Mouse (Mus musculus) fibroblast of lung, adult 2 months (primary cell): ENCODE measurements around the gene Txndc5.

Source experiments
- DNase-seq: peaks from one replicate; pipeline ENCODE4 v3.0.0-alpha.2; 2011; ENCODE audit warnings: low read depth

The Txndc5 gene

DNA sequence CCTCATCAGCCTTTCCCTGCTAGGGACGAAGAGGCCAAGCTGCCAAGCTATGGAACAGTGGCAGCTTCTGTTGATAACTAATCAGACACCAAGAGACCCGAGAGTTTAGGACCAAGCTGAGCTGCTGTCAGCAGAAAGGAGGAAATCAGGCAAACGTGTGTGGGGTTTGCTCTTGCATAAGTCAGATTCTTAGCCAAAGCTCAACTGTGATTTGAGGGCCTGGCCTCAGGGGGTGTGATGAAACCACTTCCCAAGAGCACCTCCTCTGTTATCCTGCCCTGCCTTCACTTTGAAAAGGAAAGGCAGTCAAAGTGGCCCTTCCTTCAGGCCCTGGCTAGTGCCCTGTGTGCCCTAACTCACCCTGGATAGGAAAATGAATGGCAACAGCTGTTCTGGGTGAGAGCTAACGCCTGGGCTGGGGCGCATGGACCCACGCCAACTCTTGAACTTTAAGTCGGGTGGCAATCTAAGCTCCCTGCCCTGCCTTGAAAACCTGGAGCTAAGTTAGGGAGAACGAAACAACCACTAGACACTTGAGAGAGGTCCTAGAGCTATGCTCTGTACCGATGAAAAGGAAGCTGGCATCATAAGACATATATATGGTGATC, at the start of gene Txndc5:
Txndc5 (minus strand) TSS at position 138 of the 608 bp plus-strand sequence.
- DNase-seq = no peak

DNA sequence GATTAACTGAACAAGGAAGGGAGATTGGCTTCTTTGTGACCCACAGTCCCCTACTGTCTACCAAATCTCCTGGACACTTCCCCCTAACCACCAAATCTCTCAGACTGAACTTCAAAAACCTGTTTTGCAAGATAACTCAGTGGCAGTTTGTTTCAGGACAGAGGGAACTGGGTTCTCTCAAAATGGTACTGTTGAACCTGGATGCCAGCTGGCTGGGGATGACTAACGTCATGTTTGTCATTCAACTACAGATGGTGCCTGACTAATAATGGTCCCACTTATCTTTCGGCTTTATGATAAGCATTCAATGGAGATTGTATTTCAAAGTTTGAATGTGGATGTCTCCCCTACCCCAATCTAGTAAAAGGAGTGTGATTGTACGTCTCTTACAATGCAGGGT, 46.0 kb upstream of the Txndc5 start:
- DNase-seq = no peak

DNA sequence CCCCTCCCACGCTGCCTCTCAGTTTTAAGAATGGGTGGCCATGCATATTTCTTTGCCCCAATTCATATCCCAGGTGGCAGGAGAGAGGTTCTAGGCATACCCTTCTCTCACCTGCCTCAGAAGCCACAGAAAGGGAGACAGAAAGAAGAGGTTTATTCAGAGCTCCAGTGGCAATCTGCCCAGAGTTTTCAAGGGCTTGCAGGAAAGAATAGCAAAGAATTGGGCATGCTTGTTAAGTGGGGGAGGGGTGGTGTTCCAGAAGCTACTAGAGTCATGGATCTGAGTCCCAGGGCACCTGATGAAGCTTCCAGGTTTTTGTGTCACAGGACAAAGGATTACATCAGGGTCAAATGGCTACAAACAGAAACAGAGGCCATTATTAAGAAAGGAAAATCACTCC, 44.7 kb upstream of the Txndc5 start:
- no peak for DNase-seq

DNA sequence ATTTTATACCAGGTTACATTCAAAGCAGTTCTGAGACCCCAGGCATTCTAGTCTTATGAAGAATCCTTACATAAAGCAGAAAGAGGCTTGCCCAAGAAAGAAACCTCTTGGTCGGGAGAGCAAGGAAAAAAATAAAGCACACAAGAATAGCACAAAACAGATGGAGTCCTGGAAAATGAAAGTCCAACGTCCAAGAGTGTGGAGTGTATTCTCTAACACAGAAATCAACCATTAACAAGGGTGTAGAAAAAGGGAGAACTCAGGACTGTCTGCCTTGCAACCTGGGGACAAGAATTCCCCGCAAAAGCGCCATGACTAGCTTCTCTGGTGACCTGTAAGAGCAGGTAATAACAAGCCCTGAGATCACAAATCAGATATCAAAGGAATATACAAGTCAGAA, 36.6 kb upstream of the Txndc5 start:
- DNase-seq = no peak

DNA sequence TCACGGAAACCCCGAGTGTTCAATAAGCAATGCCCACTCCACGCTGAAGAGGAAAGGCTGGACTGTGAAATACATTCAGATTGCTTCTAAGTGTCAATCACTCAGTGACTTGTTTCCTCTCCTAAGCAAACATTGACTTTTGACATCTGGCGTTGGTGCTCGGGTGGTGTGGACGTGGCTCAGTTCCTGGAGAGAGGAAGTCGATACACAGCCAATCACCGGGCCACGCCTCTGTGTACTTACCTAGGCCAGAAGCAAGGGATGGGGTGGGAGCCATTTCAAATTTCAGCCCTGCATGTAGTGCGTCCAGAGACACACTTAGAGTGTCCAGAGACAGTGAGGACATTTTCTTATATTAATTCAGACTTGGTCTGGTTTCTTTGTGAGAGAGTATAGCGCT, 26.0 kb upstream of the Txndc5 start:
- no peak for DNase-seq

DNA sequence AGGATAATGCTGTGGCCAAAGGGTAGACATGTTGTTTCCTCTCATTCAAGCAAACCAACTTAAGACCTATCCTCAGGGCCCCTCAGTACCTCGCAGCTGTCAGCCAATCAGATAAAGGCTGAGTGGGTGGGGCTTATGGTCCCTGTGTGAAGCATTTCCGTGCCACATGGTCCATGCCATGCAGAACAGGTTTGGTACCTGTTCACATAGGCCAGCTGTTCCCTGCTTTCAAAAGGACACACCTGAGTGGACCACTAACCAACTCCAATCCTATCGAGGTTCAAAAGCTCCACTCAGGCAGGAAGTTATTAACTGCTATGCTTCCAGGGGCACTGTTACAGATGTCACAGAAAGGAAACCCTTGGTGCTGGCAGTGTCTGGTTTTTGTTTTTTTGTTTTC, 25.6 kb upstream of the Txndc5 start:
- no peak for DNase-seq

DNA sequence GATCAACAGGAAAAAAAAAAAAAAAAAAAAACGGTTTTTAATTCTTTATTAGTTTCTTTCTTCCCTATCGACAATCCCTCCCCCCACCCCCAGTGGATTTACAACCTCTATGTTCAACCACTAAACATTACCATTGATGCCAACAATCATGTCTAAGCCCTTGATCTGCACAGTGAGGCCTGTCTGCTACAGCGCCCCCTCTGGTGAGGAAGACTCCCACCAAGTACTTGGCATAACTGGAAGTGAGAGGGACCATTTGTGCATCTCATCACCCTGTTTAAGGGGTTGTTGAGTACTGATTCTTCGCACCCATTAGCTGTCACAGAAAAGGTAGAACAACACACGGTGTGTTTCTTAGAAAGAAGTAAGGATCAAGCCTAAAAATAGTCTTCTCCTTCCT, 20.1 kb upstream of the Txndc5 start:
- no peak for DNase-seq

DNA sequence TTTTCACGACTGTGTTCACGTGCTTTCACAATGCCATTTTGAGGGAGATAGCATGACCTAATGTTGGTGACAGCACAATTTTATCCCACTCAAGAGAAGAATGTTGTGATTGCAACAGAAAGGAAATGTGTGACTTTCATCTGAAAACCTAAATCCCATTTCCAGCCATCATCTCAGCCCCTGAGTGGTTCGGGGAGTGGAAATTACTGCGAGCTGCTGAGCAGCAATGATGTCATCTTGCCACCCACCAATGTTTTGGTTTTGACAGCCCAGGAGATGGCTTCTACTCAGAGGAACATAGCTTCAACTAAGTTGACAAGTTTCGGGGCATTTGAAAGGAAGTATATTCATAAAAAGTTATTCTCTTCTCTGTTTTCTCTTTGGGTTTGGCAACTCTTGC, 19.1 kb upstream of the Txndc5 start:
- DNase-seq = no peak

DNA sequence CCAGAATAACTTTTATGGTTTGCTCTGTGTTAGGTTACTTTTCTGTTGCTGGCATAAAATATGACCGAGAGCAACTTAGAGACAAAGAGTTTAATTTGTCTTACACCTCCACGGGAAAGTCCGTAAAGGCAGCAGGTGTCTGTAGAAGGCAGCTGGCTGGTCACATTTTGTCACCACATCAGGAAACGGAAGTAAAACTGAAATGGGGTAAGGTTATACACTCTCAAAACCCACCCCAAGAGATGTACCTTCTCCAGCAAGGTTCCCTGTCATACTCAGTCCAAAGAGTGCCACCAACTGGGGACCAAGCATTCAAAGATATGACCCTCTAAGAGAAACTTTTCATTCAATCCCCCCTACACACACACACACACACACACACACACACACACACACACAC, 18.1 kb upstream of the Txndc5 start:
- DNase-seq = no peak

DNA sequence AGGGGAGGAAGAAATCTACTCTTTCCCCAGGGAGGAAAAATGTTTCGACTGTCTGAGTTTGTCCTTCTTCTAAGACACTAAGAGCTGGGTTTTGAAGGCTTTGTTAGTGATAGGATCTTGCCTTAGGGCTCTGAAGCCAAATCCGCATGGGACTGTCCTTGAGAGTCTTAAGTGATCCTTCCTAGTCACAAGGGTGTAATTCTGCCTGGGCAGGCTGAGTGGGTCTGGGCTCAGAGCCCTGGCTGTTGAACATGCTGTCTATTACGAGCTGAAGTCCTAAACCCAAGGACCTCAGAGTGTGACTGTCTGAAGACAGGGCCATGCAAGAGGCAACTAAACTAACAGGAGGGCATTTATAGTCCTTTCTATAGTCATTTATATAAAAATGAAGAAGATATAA, 16.8 kb upstream of the Txndc5 start:
- no peak for DNase-seq

DNA sequence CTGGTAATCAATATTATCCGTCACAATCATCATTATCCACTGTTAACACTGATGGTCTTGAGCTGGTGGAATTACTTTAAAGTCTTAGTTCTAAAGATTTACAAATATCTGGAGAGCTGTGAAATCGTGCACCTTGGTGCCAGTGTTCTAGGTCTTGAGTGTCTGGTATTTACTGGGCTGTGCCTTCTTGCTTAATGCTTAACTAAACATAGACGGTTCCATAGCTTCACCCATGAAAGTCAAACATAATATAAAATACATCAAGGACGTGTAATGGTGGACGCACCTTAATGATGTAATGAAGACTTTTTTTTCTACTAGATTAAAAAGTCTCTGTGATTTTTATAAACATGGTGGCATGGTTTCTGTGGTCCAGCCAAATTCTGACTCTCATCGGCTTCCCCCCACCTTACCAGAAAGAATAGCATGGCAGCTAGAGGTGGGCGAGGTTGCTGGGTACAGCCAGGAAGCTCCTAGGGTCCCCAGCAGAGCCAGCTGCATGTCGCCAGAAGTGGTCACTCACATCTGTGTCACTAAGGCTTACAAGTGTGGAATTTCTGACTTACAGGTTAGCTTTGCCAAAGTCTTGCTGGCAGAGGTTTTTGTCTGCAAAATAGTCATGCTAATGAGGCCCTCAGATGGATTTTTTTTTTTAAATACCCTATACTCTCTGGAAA, 16.3 kb upstream of the Txndc5 start:
- no peak for DNase-seq

DNA sequence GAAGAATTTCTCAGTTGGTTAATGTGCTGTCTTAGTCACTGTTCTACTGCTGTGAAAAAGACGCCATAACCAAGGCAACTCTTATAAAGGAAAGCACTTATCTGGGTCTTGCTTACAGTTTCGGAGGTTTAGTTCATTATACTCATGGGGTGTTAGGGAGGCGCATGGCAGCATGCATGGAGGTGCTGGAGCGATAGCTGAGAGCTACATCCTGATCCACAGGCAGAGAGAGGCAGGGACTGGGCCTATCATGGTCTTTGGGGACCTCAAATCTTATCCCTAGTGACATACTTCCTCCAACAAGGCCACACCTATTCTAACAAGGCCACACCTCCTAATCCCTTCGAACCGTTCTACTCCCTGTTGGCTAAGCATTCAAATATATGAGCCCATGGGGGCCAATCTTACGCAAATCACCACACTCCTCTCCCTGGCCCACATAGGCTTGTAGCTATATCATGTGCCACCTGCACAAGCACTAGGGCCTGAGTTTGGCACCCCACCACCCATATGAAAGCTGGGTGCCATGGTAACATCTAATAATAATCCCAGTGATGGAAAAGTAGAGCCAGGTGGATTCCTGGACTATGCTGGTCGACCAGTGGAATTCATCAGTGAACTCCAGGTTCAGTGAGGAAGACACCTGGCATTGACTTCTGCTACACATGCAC, 15.0 kb upstream of the Txndc5 start:
- no peak for DNase-seq

DNA sequence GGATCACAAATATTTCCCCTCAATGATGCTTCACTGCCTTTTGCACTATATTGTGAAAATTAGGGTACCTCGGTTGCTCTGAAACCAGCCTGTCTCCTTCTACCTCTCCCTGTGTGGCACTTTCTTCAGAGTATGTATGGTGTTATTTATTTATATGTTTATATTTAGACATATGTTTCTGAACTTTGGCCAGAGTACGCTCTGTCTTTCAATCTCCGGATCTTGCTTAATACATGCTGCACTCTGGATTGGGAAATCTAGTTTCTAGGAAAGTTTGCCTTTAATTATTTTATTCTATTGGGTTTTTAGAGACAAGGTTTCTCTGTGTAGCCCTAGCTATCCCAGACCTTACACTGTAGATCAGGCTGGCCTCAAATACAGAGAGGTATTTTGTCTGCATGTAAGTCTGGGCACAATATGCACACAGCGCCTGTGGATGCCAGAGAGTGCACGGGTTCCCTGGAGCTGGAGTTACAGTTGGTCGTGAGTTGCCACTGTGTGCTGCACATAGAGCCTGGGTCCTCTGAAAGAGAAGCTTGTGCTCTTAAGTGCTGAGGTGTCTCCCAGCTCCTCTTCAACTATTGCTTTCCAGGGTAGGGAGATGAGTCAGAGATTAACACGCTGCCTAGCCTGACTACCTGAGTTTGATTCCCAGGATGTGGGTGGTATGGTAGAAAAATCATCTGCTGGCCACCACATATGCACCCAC, 10.7 kb upstream of the Txndc5 start:
- DNase-seq = no peak

DNA sequence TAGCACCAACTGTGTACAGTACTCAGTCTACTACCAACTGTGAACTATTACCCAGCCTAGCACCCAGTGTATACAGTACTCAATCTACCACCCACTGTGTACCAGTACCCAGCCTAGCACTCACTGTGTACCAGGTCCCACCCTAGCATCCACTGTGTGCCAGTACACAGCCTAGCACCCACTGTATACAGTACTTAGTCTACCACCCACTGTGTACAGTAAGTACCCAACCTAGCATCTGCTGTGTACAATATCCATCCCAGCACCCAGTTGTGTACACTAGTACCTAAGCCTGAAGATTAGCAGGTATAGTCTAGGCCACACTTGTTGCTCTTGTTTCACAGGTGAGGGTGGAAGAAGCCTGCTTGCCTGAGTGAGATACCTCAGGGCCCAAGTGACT, 8.9 kb upstream of the Txndc5 start:
- no peak for DNase-seq

DNA sequence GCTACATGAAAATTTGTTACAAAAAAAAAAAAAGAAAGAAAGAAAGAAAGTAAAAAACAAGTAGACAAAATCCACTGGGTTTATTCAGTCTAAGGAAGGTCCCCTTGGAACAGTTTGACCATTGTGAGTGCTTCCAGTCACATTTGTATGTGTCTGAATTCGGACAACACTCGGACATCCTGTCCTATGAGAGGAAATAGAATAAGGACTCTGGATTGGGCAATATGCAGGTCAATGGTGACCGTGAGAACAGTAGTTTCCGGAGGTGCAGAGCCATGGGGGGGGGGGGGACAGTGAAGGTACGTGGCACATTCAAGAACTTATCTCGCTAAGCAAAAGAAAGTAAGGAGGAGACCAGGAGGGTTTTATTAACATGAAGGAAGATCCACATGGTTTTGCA, 6.1 kb upstream of the Txndc5 start:
- DNase-seq = no peak

DNA sequence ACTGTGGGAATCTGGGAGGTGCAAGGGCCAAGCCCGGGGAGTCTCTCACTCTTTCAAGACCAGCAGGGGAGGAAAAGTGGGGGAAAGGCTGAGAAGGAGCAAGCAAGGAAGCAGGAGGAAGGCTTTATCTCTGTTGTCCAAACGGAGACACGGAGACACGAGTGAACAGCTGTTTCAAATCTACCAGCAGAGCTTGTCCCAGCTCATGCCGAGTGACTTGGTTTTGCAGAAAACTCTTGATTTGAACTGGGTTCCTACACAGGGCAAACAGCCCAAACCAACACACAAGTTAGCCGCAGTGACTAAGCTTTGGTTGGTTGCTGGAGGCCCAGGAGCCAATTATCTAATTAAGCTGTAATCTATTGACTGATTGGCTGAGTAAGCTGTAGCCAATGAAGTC, 5.4 kb upstream of the Txndc5 start:
- DNase-seq = peak; percentile 73

DNA sequence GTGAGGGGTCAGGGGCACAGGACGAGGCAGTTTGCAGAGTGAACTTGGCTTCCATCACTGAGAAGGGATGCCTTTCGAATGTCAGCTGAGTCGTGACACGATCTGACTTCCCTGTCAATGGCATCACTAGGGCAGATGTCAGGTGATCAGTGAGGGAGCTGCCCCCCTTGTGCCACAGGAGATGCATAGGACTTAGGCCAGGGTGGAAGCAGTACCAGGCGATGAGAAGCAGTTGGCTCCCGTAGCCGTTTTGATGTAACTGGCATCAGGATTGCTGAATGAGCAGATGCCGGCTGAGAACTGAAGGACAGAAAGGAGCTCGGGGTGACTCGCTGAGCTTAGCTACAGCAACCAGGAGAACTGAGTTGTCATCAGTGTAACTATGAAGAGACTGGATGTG, 4.8 kb upstream of the Txndc5 start:
- DNase-seq = no peak

DNA sequence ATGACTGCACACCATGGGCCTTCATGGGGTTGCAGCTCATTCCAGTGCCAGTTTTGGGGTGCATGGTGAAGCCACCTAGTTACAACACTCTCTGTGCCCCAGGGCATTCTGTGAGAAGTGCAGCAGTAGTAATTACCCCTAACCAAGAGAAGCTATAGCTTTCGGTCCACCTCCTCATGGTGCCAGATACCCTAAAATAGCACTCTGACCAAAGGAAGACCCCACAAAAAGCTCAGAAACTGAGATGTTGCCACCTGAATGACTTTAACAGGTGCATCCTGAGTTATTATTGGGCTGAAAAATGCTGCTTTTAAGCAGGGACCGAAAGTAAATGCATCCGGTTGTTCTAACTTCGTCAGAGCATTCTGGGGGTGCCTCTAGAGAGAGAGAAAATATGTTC, 2.9 kb upstream of the Txndc5 start:
- DNase-seq = no peak

DNA sequence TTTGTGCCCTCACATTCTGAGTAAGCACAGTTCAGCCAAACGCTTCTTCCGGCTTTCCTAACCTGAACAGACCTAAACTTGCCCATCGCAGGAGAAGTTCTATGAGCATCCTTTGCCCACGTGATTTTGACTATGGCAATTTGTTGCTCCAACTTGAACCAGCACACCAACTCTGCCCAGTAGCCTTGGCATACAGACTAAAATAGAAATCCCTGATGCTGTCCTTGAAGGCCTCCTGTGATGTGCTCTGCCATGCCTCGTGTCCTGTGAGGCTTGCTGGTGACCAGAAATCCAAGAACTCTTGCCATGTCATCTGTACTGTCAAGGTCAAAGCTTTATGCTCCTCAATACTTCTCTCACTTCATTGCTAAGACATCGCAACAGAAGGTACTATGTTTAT, 952 bp upstream of the Txndc5 start:
- DNase-seq = no peak

DNA sequence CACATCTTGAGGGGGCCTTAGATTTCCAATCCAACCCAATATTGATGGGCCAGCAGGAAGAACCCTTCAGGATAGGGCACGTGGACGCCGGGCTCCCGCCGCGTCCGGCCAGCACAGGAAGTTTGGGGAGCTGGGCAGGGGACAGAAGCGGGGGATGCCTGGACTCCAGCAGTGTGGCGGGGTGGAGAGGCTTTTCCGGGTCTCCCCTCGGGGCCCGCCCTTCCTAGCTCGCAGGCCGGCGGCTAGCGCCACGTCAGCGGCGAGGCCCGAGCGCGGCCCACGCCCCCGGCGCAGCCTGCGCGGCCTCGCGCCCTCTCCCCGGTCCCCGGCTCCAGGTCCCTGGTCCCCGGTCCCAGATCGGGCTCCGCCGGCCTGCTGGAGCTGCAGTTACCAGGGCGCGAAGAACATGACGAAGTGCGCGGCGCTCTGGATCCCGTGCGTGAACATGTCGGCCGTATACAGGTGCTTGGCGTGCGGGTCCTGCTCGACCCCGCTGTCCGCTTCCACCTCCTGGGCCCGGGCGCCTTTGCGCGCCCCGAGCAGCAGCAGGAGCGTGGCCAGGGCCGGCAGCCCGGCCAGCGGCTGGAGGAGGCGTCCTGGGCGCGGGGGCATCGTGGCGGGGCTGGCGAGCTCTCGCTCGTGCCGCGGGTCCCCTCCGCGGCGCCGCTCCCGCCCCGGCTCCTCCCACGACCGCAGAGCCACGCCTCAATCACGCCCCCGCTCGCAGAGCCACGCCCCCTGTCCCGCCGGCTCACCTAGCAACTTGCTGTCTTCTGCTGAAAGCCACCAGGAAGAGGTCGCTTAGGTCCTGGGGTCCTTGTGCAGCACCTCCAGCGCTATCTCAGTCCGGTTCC, 600 bp downstream of the Txndc5 start:
- DNase-seq = no peak

DNA sequence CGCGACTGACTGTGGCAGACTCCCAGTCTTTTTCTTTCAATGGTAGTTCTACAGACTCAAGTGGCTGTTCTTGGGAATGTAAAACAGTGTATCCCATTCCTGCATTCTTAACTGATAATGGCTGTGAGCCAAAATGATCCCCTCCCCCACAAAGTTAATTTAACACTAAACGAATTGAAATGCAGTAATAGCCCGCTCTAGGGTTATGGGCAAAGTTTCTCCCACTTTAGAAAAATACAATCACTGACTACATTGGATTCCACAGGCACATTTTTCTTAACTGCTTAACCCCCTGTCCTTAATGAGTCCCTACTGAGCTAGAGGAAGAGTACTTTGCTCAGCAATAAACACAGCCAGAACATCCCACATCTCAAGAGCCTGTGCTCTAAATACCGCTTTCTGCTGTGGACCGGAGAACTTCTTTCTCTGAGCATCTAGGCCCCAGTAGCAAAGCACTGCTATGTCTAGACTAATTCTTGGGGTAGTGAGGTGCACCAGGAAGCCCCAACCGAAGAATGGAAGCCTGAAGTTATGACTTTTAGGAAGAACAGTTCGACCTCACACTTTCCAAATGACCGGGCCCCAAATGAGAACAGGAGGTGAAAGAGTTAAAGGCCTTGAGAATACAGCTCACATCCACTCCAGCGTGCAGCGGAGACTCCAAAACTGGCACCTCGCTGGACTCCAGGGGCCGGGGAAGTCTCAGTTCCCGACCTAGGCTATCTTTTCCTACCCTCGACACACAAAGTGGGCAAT, 1.4 kb downstream of the Txndc5 start:
- no peak for DNase-seq
